Mouse (Mus musculus) liver, adult 2 months (tissue): Measurements from ENCODE around the gene Nol4l. TPM values are rescaled to one million over a fixed set of nuclear protein-coding genes. Genes with fewer than 3 reads are reported as not detected.

Source experiments
- DNase-seq: peaks from one replicate; pipeline ENCODE4 v3.0.0-alpha.2; 2011; ENCODE audit warnings: low read depth, low spot score; ENCODE audit errors: extremely low read depth
- H3K27ac ChIP-seq: fragments of 200-500 bp; replicated peaks from 2 replicates; pipeline ENCODE4 v1.5.1; 2012; ENCODE audit warnings: low read depth, mild to moderate bottlenecking, control low read depth, inconsistent platforms, low read length; ENCODE audit not compliant: insufficient read depth
- H3K27me3 ChIP-seq: fragments of 200-500 bp; 2 replicates; pipeline ENCODE4 v1.6.1; 2012; ENCODE audit warnings: mild to moderate bottlenecking, moderate library complexity, low read length, inconsistent platforms; ENCODE audit not compliant: control insufficient read depth, insufficient read depth
- H3K36me3 ChIP-seq: fragments of 200-500 bp; 2 replicates; pipeline ENCODE4 v1.6.1; 2012; ENCODE audit warnings: low read length, inconsistent platforms; ENCODE audit not compliant: control insufficient read depth, insufficient read depth
- H3K4me1 ChIP-seq: fragments of 200-500 bp; 2 replicates; pipeline ENCODE4 v1.6.1; 2011; ENCODE audit warnings: low read length; ENCODE audit not compliant: control insufficient read depth, insufficient read depth
- H3K4me3 ChIP-seq: fragments of 200-500 bp; 2 replicates; pipeline ENCODE4 v1.5.1; 2011; ENCODE audit warnings: low read depth, mild to moderate bottlenecking, control low read depth, low read length, moderate library complexity; ENCODE audit not compliant: insufficient read depth
- H3K79me2 ChIP-seq: fragments of 200-500 bp; 2 replicates; pipeline ENCODE4 v1.6.1; 2012; ENCODE audit warnings: inconsistent platforms, mild to moderate bottlenecking, low read length, moderate library complexity; ENCODE audit not compliant: control insufficient read depth, insufficient read depth
- H3K9ac ChIP-seq: fragments of 200-500 bp; 2 replicates; pipeline ENCODE4 v1.6.1; 2012; ENCODE audit warnings: low read depth, mild to moderate bottlenecking, control low read depth, inconsistent platforms, low read length
- CTCF ChIP-seq: fragments of 200-500 bp; IDR thresholded peaks from 2 replicates; pipeline ENCODE4 v1.5.1; 2011; ENCODE audit warnings: low read depth, low read length, control low read depth
- POLR2A ChIP-seq: fragments of 200-500 bp; IDR thresholded peaks from 2 replicates; pipeline ENCODE4 v1.6.1; 2011; ENCODE audit warnings: low read length, control low read depth; ENCODE audit not compliant: insufficient read depth; ENCODE audit errors: extremely low read depth
- WGBS: fragments of 180-500 bp; shearing (Covaris S2); methylation state at CpG from one replicate; pipeline ENCODE4 v1.1.7; 2018; 5-methylcytosine and 5-hydroxymethylcytosine counted together
- polyA plus RNA-seq: library from polyadenylated mRNA; depleted of rRNA; stranded (reverse); fragments of >200 nt; gene quantifications from 2 replicates; pipeline ENCODE4 v1.2.3, GENCODE M21; 2012
- total RNA-seq: library from RNA; depleted of rRNA; stranded (reverse); fragments of >200 nt; gene quantifications from 2 replicates; pipeline ENCODE4 v1.2.3, GENCODE M21; 2014

The Nol4l gene
- total and polyA plus RNA-seq, 2 experiments = 0.18 to 0.80 TPM

DNA sequence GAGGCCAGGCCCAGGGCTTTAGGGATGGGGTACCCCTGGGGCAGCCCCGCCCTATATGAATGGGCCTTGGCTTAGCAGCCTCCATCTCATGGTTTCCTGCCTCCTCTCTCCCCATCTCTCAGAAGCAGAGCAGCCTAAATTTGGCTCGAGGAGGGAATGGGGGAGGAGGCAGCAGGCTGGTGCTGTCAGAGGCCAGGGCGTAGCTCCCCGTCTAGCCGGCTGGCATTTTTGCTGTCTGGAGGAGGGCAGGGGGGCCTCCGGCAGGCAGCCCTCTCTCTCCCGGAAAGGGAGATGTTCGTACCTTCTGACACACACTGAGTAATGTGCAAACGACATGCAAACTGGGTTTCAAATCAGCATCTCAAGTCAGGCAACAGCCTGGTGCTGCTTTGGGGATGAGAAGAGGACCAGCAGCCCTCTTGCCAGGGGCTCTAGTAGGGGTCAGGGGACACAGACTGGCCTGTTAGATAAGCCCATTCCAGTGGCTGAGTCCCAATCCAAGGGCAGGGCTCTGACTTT, 35.4 kb downstream of the Nol4l start:
- DNase-seq = no peak
- 50% methylated on average over 9 of the region's 9 CpGs for WGBS
- Histone ChIP-seq H3K4me1 (peaks cover 13% of the 10 kb centered on the region; the same call in 1 of the 2 replicates), H3K4me3 (no peak overlapping the region), H3K36me3 (no peaks in the 10 kb centered on the region), H3K9ac (no peak overlapping the region), H3K27ac (no peak overlapping the region), H3K79me2 (no peaks in the 10 kb centered on the region), H3K27me3 (no peaks in the 10 kb centered on the region)
- TF ChIP-seq POLR2A (no peak), CTCF (no peak)

DNA sequence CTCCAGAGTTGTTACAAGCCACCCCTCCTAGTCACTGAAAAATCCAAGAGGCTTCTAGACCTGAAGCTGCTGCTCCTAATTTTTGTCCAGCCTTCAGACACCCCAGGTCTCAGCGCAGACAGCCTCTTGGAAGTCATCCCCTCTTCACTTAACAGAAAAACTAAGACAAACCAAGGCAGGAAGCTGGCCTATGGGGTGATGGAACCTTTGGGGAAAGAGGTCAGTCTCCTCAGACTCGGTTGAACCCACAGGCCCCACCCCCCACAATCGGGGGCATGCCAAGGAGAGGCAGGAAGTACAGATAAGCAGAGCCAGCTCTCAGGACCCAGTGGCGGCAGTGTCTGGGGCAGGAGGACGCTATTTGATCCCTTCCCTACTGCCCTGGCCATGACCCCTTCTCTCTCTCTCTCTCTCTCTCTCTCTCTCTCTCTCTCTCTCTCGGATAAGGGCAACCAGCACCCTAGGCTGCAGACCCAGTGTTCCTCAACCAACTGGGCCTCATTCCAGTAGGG, 35.9 kb downstream of the Nol4l start:
- no peak overlapping the region for H3K27ac ChIP-seq
- no peaks in the 10 kb centered on the region for H3K36me3 ChIP-seq
- no peak for TF ChIP-seq CTCF
- no peak for TF ChIP-seq POLR2A
- no peaks in the 10 kb centered on the region for H3K79me2 ChIP-seq
- no peaks in the 10 kb centered on the region for H3K27me3 ChIP-seq
- no peak overlapping the region for H3K9ac ChIP-seq
- H3K4me3 ChIP-seq = no peak overlapping the region
- 13% methylated on average over 6 of the region's 6 CpGs for WGBS
- peaks cover 13% of the 10 kb centered on the region; the same call in 1 of the 2 replicates for H3K4me1 ChIP-seq
- peak; percentile 10 for DNase-seq

DNA sequence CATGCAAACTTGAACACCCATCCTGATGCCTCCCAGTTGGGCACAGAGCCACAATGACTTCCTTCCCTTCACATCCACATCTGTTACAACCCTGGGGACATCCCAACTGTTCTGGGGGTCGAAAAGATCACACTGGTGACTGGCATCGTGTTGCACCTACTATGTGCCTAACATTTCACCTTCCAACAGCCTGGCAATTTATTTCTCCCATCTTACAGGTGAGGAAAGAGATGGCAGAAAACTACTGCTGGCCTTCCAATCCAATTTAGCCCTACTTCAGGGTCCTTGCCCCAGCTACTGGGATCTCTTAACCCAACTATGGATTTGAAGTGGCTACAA, 36.4 kb downstream of the Nol4l start:
- H3K4me1 ChIP-seq = peaks cover 13% of the 10 kb centered on the region; the same call in 1 of the 2 replicates
- DNase-seq = no peak
- no peak for TF ChIP-seq POLR2A
- no peak for TF ChIP-seq CTCF
- WGBS = 32% methylated on average over 2 of the region's 2 CpGs
- H3K9ac ChIP-seq = peak overlapping the region; percentile 28
- H3K27ac ChIP-seq = no peak overlapping the region
- H3K27me3 ChIP-seq = no peaks in the 10 kb centered on the region
- H3K36me3 ChIP-seq = no peaks in the 10 kb centered on the region
- no peak overlapping the region; the same call in 1 of the 2 replicates for H3K4me3 ChIP-seq
- no peaks in the 10 kb centered on the region for H3K79me2 ChIP-seq

DNA sequence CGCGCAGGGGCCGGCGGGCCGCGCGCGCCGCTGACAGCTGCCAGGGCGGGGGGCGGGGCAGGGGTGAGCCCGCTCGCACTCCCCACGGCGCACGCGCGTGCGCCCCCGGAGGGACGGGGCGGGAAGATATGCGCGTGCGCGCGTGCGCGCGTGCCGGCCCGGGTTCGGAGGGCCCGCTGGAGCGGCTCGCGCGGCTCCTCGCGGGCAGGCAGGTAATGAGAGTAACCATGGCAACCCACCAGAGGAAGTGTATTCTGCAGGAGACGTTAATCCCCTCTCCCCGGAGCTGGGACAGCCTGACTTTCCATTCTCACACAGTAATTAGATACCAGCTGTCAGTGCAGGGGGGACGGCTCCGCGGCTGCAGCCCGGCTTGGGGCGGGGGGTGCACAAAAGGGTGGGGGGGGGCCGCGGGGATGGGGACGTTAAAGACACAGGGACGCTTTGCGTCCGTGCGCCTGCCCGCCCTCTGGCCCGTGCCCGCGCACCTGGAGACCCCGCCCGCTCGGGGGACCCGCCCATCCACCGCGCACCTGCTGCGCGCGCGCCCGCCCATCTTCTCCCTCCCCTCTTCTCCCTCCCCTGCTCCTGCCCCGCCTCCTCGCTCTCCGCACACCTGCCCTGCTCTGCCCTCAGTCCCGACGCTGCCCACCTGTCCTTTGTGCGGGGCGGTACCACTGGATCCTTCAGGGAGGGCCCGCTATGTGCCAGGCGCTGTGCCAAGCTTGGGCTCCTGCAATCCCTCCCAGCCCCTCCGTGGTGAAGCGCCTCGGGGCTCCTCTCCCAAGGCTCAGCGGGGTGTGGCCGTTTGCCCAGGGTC, 37.0 kb downstream of the Nol4l start, which contains the start of gene 4930404H24Rik:
Gene 4930404H24Rik, plus strand, starts transcription at position 218 of the 820 bp plus-strand sequence.
- H3K36me3 ChIP-seq = no peaks in the 10 kb centered on the region
- no peak within 1 kb of the TSS for H3K27ac ChIP-seq
- H3K79me2 ChIP-seq = no peaks in the 10 kb centered on the region
- no peaks in the 10 kb centered on the region for H3K27me3 ChIP-seq
- TF ChIP-seq CTCF (no peak), POLR2A (no peak)
- 2% methylated on average over 80 of the region's 83 CpGs for WGBS
- peak within 1 kb of the TSS; percentile 45 for H3K9ac ChIP-seq
- H3K4me3 ChIP-seq = peak within 1 kb of the TSS; percentile 66
- no peak for DNase-seq
- peaks cover 13% of the 10 kb centered on the region; the same call in 1 of the 2 replicates for H3K4me1 ChIP-seq

DNA sequence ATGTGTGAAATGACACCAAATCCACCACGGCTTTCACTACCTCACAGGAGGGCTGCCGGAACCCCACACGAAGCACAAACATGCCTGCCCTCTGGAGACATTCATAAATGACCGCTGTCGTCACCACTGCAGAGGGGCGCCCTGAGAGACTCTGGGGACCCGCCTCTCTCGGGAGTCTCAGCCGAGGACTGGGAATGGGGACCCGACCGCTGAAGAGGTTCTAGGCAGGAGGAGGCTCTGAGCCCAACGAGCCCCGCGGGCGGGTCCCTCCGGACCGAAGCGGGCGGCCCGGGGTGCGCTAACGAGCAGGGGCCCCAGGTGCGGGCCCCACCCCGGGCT, 37.6 kb downstream of the Nol4l start:
- Histone ChIP-seq H3K4me3 (peak overlapping the region; percentile 48; the same call in 1 of the 2 replicates), H3K27ac (no peak overlapping the region), H3K27me3 (no peaks in the 10 kb centered on the region), H3K9ac (peak overlapping the region; percentile 31), H3K4me1 (peaks cover 13% of the 10 kb centered on the region; the same call in 1 of the 2 replicates), H3K79me2 (no peaks in the 10 kb centered on the region), H3K36me3 (no peaks in the 10 kb centered on the region)
- 4% methylated on average over 23 of the region's 24 CpGs for WGBS
- no peak for DNase-seq
- TF ChIP-seq POLR2A (no peak), CTCF (no peak)
